Mouse (Mus musculus) spleen, postnatal 14 days (tissue): ENCODE data around the gene Rfx4.

ENCODE experiments used
- DNase-seq, 2 experiments: peaks; one replicate each; pipeline ENCODE4 v3.0.0; 2021 to 2022; ENCODE audit warnings: low spot score in 2 of 2

The Rfx4 gene

DNA sequence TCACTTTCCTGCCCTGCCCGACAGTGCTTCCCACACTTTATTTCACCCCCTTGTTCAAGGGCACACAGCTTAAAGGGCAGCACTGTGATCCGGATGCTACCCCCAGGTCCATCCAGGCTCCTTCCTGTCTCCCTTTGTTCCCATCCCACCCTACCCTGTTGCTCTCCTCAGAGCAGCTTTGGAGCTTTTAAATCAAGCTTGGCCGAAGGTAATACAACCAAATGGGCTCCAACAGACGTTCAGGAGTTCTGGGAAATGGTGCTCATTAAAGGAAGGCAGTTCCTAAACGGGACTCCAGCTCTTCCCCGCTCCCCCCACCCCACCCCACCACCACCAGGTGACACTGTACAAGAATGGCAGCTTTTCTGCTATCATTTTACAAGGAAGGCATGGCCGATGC lies 154.3 kb downstream of the Rfx4 start:
- DNase-seq, result no peak

DNA sequence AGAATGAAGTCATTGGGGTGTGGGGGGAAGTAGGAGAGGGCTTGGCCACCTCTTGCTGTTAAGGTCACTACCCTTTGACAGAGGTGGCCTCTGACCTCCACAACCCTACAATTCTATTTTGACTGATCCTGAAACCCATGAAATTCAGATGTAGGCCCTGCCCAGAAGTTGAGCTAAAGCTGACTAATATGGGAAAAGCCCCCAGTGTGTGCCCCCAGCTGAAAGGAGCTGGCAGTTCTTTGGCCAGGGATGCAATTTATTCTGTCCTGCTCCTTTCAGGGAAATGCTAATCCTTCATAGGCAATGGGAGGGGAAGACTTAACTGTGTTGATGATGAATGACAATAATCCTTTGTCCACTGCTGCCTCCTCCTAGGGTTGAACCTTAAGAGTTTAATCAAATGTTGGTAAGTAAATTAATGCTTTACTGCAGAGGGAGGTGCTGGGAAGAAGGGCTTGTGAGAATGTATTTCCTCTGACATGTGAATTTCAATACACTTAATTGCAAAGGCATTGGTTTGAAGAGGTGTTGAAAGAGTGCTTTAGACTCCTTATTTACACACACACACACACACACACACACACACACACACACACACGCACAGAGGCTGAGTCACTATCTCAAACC lies 155.0 kb downstream of the Rfx4 start:
- no peak for DNase-seq

DNA sequence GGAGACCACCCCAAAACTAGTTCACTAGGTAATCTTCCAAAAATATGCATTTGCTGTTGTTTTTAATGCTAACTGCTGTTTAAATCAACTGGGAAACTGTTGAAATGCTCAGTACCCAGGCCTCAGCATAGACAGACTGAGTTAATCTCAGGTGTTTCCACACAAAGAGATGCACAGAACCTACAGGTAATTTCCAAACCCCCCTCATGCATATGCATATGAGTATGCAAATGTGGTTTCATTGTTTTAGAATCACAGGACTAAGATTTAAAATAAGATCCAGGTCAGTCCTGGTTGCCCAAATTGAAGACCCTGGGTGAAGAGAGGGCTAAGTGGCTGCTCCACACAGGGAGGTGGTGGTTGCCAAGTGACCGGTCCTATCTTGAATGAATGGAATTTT lies 157.3 kb downstream of the Rfx4 start:
- DNase-seq, result no peak

DNA sequence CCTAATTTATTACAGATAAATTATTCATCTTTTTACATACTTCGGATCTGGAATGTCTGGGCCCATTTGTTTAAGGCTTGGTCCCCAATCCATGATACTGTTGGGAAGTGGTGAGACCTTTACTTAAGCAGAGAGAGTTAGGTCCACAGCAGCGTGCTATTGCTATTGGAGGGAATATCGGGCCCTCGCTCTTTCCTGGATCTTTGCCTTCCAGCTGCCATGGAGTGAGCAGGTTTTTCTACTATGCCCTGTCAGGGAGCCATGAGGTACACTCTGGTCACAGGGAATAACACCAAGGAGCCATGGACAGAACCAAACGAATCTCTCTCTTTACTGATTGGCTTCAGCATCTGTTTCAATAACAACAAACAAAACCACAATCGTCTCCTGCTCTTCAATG lies 159.6 kb downstream of the Rfx4 start:
- DNase-seq, result no peak

DNA sequence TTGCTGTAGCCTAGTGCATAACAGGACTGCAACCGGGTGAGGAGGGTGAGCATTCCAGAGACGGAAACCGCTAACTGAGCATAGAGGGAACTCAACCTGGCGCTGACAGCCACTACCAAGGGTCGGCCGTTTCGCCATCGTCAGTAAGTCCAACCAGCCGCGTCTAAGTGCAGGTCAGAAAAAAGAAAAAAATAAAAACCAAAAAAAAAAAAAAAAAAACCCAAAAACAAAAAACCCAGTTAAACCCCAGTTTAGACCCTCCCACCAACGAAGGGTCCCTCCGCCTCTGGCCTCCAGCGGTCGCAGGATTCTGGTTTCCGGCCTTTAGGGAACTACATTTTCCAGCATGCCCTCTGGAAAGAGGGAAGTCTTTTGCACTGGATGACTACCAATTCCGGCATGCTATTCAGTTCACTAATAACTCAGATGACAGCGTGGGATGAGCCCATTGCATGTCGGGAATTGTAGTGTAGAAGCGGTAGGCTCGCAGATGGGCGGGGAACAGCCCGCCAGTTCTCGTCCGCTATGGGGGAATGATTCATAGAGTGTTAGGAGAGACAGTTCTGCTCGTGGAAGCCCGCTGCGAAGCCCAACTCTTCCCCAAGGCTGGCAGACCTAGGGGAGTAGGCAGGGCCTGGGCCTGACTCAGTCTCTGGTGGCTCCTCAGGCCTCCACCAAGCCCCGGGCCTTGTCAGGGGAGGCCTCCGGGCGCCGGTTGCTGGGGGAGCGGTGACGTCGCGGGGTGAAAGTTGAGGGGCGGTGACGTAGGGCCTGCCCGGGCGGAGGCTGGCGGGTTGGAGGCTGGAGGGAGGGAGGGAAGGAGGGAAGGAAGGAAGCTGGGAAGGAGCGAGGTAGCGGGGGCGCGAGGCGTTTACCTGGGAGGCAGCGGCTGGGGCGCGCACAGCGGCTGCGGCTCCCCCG lies 161.2 kb downstream of the Rfx4 start, which contains the start of gene Ric8b:
Gene Ric8b, plus strand, starts transcription at position 807 of the 921 bp plus-strand sequence.
- peak; percentile 83 to 88 for DNase-seq

DNA sequence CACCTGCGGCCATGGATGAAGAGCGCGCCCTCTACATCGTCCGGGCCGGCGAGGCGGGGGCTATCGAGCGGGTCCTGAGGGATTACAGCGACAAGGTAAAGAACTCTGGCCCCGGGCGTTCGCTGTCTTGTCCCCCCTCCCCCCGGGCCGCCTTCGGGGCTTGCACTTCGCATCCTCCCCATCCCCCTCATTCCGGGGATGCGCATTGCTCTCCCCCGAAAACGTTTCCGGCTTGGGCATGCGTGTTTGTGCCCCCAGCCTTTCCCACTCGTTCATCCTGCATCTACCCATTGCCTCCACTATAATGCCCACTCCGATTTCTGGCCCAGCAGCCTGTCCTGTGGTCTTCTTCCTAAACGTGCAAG lies 161.9 kb downstream of the Rfx4 start:
- no peak for DNase-seq

DNA sequence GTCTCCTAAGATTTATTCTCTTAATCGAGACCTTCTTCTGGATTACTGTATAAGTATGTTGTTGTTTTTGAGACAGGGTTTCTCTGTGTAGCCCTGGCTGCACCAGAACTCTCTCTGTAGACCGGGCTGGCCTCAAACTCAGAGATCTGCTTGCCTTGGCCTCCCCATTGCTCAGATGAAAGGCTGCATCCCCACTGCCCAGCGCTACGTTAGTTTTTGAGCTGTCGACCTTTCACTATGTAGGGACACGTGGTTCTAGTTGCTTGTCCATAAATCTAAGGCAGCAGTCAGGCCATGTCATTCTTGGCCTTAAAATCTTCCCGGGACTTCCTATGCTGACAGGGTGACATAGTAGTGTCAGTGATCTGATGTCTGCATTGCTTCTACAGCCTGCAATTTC lies 170.5 kb downstream of the Rfx4 start:
- no peak for DNase-seq

DNA sequence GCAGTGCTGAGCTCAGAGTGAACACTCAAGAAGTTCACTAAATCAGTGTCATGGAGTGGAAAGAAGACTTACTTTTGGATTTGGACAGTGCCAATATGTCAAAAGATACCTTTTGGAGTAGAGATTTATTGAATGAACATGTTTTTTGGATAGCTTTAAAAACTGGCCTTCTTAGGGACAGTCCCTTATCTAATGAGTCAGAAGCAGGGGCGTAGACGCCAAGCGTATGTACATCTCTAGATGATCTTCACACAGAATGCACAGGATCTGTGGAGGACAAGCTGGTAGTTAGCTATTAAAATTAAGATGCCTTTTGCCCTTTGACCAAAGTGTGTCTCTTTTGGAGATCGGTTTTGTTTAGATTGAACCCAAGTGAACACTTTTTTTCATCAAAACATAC lies 171.0 kb downstream of the Rfx4 start:
- no peak for DNase-seq

DNA sequence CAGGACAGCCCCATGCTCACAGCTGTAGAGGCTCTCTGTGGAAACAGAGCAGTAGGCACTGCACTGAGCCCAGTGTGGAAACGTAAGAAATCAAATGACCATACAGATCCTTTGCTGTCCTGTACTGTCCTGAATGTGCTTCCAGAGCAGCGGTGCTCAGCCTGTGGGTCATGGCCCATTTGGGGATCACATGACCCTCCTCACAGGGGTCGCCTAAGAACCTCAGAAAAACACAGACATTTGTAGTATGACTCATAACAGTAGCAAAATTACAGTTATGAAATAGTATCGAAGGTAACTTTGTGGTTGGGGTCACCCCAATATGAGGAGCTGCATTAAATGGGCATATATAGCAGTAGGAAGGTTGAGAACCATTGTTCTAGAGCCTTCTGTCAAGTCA lies 172.6 kb downstream of the Rfx4 start:
- DNase-seq, result no peak

DNA sequence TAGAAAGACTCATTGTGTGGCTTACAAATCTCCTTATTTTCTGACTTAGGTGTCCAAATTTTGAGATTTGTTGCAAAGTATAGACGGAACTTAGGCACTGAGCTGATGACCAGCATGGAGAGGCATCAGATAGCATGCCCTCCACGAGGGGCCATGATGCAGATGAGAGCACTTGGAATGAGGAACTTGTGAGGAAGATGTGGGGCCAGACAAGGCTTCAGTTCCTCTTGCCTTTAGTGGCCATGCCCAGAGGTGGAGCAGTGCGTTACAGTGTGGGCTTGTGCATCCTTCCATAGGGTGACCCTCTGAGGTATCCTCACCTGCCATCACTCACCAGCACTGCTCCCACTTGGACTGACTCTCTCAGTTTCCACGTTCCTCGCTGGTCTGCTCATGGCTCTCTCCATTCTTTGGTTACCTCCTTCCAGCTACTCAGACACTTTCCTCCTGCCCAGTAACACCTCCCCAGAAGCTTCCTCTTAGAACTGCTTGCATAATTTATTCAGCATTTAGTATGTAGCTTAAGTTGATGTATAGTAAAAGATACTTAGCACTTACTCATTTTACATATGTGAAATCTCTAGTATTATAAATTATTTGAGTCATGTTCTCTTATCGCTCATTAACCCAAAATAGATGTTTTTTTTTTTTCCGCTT lies 179.8 kb downstream of the Rfx4 start:
- peak; percentile 9 to 30 for DNase-seq

DNA sequence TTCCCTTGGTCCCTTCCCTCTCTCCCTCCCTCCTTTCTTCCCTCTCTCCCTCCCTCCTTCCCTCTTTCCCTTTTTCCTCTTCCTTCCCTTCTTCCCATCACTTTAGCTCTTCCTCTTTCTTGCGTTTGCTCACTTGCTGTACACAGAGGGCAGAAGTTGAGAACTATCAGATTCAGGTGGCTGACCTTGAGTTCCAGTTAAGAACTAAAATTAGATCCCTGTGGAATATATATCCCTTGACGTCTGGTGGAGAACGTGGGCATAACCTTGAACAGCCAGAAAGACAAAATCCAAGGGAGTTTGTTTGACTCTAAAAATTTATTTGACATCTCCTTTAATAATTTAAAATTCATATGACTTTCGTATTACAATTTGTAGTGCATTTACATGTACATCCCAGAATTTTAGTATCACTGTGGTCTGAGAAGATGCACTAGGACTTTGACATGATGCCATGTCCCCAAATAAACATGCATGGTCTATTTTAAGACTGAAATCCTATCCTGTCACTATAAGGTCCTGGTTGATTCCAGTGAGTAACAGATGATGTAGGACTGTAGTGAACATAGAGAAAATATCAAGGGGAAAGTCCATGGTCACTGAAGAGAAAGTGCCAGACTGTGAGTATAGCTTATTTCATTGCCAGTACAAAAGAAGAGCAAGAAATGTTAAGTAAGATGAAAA lies 181.1 kb downstream of the Rfx4 start:
- DNase-seq, result no peak

DNA sequence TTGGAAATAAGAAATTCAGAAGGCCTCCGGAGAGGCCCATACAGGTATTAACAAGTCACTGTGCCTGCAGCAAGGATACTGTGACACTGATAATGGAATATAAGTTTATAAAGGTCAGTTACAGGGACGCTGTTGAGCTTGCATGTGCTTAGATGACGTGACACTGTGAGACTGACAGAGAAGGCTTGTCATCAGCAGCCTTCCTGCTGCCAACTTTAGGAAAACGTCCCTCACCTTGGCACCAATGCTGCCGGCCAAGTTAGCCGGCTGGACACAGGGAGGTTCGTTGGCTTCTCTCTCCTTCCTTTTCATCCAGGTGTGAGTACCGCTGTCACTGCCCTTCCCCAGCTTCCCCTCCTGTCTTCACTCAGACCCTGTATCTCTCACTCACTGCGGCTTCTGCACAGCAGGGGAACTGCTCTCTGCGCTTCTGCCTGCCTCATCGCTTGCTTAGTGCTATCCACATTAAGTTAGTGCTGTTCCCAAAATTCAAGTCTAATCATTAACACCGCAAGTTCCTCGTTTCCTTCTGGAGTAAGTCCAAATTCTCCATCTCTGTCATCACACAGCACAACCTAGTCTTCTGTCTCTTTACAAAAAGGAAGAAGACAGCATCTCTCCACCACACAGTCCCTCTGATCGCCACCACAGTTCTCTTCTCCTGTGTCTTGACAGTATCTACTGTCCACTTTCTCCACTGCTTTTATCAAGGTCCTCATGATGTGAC lies 182.4 kb downstream of the Rfx4 start:
- DNase-seq, result no peak

DNA sequence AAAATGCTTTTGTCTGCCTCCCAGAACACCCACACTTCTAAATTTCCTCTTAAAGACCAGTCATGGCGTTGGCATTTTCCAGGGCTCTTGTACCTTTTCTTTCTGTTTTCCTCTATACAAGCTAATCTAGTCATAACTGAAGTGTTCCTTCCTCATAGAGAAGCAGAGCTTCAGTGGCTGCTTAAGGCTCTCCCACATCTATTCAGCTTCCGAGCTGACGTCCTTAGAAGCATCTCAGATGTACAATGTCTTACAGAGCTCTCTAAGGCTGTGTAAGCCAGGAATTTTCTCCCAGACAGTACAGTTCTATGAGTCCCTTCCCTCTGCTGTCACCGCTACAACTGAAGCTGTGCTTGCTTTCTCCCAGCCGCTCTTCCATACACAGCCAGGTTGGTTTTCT lies 183.0 kb downstream of the Rfx4 start:
- DNase-seq, result no peak

DNA sequence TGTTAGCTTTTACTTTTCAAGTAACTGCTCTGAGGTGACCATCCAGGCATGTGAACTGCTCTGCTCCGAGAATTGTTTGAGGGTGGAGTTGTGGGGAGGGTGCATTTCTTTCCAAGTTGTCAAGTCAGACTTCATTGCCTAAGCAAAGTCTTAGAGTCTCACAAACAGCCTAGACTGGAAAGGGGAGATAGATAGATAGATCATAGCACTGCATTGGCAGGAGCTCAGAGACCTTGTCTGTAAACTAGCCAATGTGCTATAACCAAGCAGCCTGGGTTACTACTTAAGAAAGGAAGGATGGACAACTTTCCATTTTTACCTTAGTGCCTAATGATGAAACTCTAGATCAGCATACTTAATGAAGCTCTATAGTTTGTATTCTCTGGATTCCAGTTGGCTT lies 184.5 kb downstream of the Rfx4 start:
- DNase-seq, result no peak

DNA sequence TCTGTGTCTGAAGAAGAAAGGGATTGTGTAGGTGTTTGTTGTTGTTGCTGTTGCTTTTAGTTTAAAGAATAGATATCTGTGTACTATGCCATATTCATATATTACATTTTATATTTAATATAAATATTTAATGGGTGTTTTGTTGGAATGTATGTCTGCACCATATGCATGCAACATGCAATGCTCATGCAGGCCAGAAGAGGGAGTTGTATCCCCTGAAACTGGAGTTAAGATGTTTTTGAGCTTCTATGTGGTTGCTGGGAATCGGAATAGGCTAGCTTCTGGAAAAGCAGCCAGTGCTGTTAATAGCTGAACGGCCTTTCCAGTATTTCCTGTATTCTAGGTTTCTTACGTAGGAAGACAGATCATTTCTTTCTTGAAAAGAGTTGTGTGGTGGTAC lies 189.8 kb downstream of the Rfx4 start:
- DNase-seq, result no peak

DNA sequence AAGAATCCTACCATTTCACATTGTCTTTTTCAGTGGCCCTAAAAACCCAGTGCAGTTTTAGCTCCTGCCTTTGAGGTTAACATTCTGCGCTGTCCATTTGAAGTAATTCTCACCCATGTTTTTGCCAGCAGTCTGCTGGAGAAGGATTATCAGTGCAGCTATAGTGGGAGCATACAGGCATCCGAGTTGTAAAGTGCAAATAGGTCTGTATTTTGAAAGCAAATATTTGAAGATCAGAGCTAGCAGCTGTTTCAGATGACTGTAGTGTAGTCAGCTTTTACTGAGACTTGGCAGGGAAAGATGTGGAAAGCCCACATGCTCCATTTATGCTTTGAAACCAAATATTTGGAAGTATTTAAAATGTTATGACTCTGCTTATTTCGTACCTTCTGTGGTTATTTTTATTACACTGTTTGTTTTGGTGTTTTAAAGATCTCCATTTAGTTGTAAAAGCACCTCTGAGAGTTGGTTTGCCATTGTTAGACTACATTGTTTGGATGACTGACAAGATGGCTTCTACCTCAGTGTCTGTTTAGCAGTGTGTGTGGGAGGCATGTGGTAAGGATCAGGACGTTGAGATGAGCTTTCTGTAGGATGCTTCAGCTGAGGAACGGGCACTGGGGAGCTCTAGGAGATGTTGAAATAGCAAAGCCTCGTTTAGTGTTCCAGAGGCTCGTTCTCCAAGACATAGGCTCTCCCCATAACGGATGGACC lies 193.3 kb downstream of the Rfx4 start:
- no peak for DNase-seq

DNA sequence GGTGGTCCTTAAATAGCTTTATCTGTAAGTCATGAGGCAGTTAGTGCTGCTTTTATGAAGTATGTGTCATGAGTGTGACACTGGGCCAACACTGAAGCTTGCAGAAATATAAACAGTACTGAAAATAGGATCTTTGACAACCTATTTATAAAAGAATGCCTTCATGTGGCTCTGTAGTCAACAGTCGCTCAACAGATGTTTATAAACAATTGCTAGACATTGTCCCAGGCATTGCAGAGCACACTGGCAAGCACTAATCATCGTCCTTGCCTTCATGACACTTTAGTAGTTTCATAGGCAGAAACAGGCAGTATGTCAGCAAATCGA lies 193.8 kb downstream of the Rfx4 start:
- no peak for DNase-seq

DNA sequence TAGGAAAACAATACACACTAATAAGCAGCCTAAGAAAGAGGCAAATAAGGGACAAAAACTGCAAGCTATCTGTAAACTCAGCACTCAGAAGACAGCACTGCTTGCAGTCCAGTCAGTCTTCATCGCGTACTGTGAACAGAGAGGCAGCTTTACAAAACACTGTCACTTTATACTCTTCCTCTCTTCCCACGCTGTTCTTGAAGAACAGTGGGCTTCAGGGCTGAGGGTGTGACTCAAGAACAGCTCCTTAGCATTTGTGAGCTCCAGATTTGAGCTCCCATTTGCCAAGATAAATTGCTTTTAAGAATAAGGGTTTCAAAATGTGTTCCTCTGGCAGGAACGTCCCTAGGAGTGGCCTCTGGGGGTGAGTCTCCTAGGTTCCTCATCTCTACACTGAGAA lies 194.5 kb downstream of the Rfx4 start:
- no peak for DNase-seq

DNA sequence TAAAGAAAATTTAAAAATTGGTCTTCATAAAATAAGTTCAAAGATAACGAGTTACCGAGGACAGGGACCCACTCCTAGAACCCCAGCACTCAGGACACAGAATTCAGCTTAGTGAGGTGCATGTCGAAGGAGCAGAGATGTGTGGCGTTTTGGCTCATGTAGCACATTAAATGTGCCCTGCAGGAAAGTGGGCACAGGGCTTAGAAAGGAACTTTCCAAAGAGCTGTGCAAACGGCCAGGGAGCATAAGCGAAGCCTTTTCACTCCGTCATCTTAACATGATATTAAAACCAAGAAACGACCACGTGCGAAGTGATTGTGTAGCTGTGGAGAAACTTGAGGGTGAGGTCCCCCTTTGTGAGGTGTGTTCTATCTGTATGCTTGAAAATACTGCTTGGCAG lies 198.4 kb downstream of the Rfx4 start:
- DNase-seq, result no peak
